Mouse (Mus musculus): ENCODE measurements around the gene Cnp.

DNA sequence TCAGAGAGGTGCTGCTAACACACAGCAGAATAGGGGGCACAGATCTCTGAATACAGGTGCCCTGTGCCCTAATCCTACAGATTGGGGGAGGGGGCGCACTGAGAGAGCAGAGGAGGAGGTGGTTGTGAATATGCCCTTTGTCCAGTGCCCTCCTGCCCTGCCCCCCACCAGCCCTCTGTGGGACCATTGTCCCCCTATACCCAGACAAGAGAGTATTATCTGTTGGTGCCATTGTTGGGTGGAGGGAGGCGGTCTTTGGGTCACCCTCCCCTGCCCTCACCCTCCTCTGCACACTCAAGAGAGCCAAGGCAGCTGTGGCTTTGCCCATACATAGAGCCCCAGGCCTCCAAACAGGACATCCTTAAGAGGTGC lies 766 bp downstream of the Cnp start:
- TF ChIP-seq CTCF (IDR thresholded peaks at IDR 0.05; ENCODE audit: extremely low read depth, insufficient read depth, insufficient read length, insufficient replicate concordance) (no peak), POLR2A (IDR thresholded peaks at IDR 0.05; ENCODE audit: low read depth, low read length) (no peak)

Measured in spleen, adult 2 months (tissue).